Mouse (Mus musculus) gastrocnemius, adult 2 months (tissue): ENCODE measurements at regions not wholly inside any gene's neighbourhood (a gene's known extent, or its start where the extent isn't known, plus 50 kb on each side); places are given as distances from the start of the nearest gene placed in this dataset.

Source experiments
- DNase-seq: peaks from one replicate; pipeline ENCODE4 v3.0.0; 2022
- H3K27ac ChIP-seq: fragments of 200-600 bp; 2 replicates; pipeline ENCODE4 v1.8.1; 2022; ENCODE audit warnings: mild to moderate bottlenecking
- H3K4me3 ChIP-seq: fragments of 200-600 bp; 2 replicates; pipeline ENCODE4 v1.8.1; 2022; ENCODE audit warnings: mild to moderate bottlenecking, moderate library complexity
- CTCF ChIP-seq: fragments of 200-600 bp; IDR thresholded peaks from 2 replicates; pipeline ENCODE4 v1.8.1; 2022; ENCODE audit warnings: antibody characterized with exemption, mild to moderate bottlenecking, moderate library complexity
- intact Hi-C: fragments of 180-260 bp; cut with DNase I; formaldehyde crosslinking; loops from one replicate; pipeline ENCODE4 v1.15.1; 2025

DNA sequence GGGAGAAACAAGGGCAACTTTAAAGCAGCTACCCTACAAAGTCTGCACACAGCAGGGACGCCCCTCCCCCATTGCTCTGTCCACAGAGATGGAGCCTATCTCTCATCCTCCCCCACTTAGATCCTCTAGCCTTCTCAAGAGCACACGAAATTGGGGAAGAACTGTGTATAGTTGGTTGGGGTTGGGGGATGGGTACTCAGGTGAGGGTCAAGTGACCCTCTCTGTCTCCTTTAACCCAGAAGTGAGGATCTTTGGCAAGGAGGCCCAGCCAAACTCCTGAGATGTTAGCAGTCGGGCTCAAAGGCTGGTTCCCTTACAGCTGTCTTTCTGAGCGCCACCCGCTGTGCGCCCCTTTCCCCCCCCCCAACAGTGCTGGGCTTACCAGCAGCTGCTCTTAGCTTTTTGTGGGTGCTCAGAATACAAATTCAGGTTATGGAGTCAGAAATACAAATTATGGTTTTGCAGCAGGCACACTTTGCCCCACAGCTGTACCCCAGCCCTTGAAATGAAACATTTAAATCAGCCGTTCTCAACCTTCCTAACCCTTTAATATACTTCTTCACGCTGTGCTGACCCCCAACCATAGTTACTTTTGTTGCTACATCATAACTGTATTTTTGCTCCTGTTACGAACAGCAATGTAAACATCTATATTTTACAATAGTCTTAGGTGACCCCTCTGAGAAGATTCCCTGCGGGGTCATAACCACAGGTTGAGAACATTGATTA, 50.1 kb upstream of the Smndc1 start:
- H3K4me3 ChIP-seq: no peak overlapping the region
- H3K27ac ChIP-seq: no peak overlapping the region
- no peak for TF ChIP-seq CTCF
- no peak for DNase-seq
- intact Hi-C loops: no loop called here
